Mouse (Mus musculus) kidney, adult 2 months (tissue): ENCODE measurements at regions not wholly inside any gene's neighbourhood (a gene's known extent, or its start where the extent isn't known, plus 50 kb on each side); places are given as distances from the start of the nearest gene placed in this dataset.
A peak's percentile ranks its signal among the peaks of the same experiment; 100 is the strongest.

ENCODE experiments used
- DNase-seq: peaks from one replicate; pipeline ENCODE4 v3.0.0; 2021
- H3K27ac ChIP-seq: fragments of 200-500 bp; 2 replicates; pipeline ENCODE4 v1.5.1; 2012; ENCODE audit warnings: low read depth, low read length, control low read depth, inconsistent platforms; ENCODE audit not compliant: insufficient read depth
- H3K27me3 ChIP-seq: fragments of 200-500 bp; replicated peaks from 2 replicates; pipeline ENCODE4 v1.6.1; 2012; ENCODE audit warnings: mild to moderate bottlenecking, moderate library complexity, low read length, inconsistent platforms; ENCODE audit not compliant: control insufficient read depth, insufficient read depth
- H3K36me3 ChIP-seq: fragments of 200-500 bp; 2 replicates; pipeline ENCODE4 v1.6.1; 2012; ENCODE audit warnings: mild to moderate bottlenecking, moderate library complexity, low read length, inconsistent platforms; ENCODE audit not compliant: control insufficient read depth, insufficient read depth
- H3K4me1 ChIP-seq: fragments of 200-500 bp; 2 replicates; pipeline ENCODE4 v1.6.1; 2011; ENCODE audit warnings: low read length; ENCODE audit not compliant: control insufficient read depth, insufficient read depth
- H3K4me3 ChIP-seq: fragments of 200-500 bp; 2 replicates; pipeline ENCODE4 v1.5.1; 2011; ENCODE audit warnings: mild to moderate bottlenecking, low read depth, low read length, control low read depth; ENCODE audit not compliant: insufficient read depth
- CTCF ChIP-seq: fragments of 200-500 bp; conservative IDR thresholded peaks from 2 replicates; pipeline ENCODE4 v1.5.1; 2011; ENCODE audit warnings: low read depth, mild to moderate bottlenecking, control low read depth, low read length, moderate library complexity, mixed read lengths; ENCODE audit not compliant: insufficient read depth, insufficient read length
- POLR2A ChIP-seq: fragments of 200-500 bp; IDR thresholded peaks from one replicate; pipeline ENCODE4 v1.6.1; 2011; ENCODE audit warnings: low read depth, low read length, control low read depth
- WGBS: fragments of 180-500 bp; shearing (Covaris S2); methylation state at CpG from one replicate; pipeline ENCODE4 v1.1.7; 2018; 5-methylcytosine and 5-hydroxymethylcytosine counted together

DNA sequence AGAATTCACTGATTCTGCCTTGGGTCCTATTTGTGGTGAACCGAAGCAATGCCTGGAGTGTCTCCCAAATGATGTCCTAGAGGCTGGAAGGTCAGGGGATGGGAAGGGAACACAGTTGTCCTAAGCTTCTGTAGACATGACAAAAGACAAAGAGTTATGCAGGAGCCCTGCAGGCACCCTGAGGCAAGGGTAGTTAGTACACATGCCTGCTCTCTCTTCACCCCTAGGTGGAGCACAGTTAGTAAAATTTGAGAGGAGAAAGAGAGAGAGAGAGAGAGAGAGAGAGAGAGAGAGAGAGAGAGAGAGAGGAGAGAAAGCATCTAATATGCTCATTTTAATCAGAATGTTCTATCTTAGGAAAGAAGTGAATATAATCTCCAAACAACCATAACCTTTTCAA lies 87.4 kb downstream of the Gm815 start:
- WGBS, result 69% methylated on average over 1 of the region's 1 CpGs
- H3K4me3 ChIP-seq, result no peak overlapping the region
- H3K27ac ChIP-seq, result no peak overlapping the region
- H3K36me3 ChIP-seq, result no peaks in the 10 kb centered on the region
- no peaks in the 10 kb centered on the region for H3K27me3 ChIP-seq
- no peak for DNase-seq
- no peak for TF ChIP-seq POLR2A
- TF ChIP-seq CTCF, result no peak; the same call in 1 of the 2 replicates
- no peaks in the 10 kb centered on the region for H3K4me1 ChIP-seq

DNA sequence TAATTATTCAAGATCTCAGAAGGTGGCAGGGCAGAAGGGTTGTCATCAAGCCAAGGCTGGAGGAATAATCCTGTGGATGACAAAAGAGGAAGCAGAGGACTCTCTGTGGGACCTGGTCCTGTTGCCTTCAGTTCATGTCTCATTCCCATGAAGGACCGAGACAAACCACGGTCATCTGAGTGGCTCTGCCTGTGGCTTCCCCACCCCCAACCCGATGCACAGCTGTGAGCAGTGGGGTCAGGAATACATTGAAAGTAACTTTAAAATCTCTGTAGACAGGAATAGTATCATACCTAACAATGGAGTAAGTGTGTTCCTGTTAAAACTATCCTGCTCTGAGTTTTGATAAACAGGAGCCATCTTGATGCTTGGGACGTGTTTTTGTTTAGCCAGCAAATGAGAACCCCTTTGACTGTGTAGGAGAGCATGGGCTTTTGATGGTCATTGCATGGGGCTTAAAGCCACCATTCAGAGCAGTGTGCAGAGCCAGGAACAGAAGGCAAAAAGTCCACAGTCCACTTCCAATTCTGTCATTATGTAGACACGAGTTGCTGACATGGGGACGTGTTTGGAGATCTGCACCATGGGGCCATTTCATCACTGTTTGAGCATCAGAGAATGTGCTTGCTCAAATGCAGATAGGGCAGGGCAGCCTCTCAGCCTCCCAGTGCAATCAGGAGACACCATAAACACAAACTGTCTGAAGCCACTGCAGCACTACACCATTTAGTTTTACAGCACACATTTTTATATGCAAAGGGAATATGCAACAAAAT lies 88.3 kb downstream of the Gm815 start:
- no peak overlapping the region for H3K27ac ChIP-seq
- H3K36me3 ChIP-seq, result no peaks in the 10 kb centered on the region
- H3K27me3 ChIP-seq, result no peaks in the 10 kb centered on the region
- no peak for TF ChIP-seq CTCF
- TF ChIP-seq POLR2A, result no peak
- WGBS, result 87% methylated on average over 6 of the region's 6 CpGs
- DNase-seq, result no peak
- H3K4me3 ChIP-seq, result no peak overlapping the region
- no peaks in the 10 kb centered on the region for H3K4me1 ChIP-seq

DNA sequence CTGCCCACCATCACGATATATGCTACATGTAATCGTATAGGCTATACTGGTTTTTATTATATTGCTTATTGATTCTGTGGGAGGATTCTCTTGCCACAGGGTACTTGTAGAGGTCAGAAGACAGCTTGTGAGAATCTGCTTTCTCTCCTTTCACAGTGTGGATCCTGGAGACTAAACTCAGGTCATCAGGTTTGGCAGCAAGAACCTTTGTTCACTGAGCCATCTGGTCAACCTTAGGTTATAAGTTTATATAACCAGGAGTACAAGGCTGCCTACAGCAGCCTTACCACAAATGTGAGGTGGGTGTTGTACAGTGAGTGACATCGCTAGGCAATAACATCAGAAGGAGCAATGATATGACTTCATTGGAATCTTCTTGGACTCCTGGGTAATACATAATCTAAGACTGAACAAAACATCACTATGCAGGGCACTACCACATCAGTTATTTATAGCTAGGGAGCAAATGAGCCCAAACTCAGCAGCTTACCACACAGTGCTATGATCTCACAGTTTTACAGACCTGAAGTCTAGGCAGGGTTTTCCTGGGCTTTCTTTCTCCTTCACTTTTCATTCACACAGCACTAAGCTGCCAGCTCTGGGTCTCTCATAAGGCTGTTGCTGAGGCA lies 89.0 kb downstream of the Gm815 start:
- no peaks in the 10 kb centered on the region for H3K36me3 ChIP-seq
- H3K27ac ChIP-seq, result no peak overlapping the region
- 96% methylated on average over 3 of the region's 3 CpGs for WGBS
- H3K27me3 ChIP-seq, result no peaks in the 10 kb centered on the region
- H3K4me1 ChIP-seq, result no peaks in the 10 kb centered on the region
- no peak for DNase-seq
- no peak overlapping the region for H3K4me3 ChIP-seq
- no peak for TF ChIP-seq CTCF
- no peak for TF ChIP-seq POLR2A

DNA sequence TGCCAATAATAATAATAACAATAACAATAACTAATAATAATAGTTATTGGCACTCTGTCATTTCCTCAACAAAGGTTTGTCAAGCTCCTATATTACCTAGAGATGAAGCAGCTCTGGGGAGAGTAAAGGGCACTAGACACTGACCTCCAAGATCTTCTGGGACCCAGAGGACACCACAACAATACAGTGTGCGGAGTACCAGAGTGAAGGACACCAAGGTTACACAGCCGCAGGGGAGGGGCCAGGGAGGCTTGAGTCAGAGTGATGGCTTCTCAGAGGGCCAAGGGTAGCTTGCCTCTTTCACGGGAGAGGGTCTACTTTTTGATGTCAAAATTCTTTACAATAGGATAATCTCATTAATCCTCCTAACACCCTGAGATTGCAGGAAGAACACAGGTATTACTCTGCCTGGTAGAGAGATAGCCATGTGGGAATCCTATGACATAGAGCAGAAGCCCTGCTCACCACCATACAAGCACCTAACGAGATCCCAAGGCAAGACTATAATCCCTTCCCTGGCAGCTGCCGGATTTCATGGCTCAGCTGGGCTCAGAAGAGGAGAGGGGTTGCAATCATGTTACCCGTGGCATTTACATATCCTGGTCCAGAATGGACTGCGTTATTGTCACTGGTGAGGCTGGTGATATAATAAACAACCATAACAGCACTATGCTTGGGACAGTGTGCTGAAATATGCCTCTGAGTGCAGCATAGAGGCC lies 91.1 kb downstream of the Gm815 start:
- no peaks in the 10 kb centered on the region for H3K36me3 ChIP-seq
- H3K4me3 ChIP-seq, result no peak overlapping the region
- H3K27ac ChIP-seq, result no peak overlapping the region
- DNase-seq, result no peak
- 91% methylated on average over 7 of the region's 7 CpGs for WGBS
- no peaks in the 10 kb centered on the region for H3K27me3 ChIP-seq
- TF ChIP-seq POLR2A, result no peak
- no peak for TF ChIP-seq CTCF
- H3K4me1 ChIP-seq, result no peaks in the 10 kb centered on the region

DNA sequence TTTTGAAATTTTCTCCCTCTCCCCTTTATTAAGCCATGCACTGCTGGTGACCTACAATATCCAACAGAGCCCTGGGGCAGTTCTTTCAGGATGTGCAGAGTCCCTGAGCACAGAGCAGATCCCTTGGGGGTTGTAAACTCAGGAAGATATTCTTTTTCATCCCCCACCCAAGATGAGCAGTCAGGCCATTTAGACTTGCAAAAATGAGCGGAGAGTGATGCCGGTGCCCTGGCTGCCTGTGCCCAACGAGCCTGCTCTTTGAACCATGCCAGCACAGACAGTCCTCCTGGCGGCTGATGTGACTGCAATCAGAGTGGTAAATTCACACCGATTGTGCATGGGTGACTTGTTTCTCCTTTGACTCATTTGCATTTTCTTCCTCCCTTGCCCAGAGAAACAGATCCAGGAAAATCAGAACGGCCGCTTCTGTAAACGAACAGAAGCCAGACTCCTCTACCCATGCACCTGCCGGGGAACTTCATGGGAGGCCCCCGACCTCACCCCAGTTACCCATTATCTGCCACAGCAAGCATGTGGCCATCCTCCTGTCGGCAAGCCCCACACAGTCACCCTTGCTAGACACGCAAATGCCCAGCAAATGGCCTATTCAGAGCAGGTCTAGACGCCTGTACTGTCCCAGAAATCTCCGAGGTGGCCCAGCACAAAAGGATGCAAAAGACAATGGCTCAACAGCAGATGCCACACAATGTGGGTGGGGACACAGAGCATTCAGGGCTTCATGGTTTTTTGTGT lies 92.4 kb downstream of the Gm815 start:
- Histone ChIP-seq H3K36me3 (no peaks in the 10 kb centered on the region), H3K27ac (no peak overlapping the region), H3K4me3 (no peak overlapping the region), H3K4me1 (no peaks in the 10 kb centered on the region), H3K27me3 (no peaks in the 10 kb centered on the region)
- peak; percentile 51 for DNase-seq
- no peak; the same call in 1 of the 2 replicates for TF ChIP-seq CTCF
- no peak for TF ChIP-seq POLR2A
- 38% methylated on average over 14 of the region's 14 CpGs for WGBS

DNA sequence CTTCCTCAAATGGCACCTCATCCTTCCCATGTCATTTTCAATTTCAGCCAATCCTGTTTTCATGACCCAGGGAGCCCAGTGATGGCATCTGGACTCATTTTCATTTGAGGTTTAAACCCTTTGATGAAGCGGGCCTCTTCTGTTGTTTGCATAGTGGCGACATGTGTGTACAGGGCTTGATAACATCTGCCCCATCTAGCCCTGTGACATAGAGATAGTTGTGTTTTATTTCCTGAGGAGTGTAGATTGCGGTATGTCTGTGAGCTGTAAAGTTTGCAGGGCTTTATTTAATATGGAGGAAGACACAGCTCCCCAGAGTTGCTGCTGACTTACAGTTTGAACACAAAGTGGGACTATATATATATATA lies 92.9 kb downstream of the Gm815 start:
- Histone ChIP-seq H3K27me3 (no peaks in the 10 kb centered on the region), H3K27ac (no peak overlapping the region), H3K4me1 (no peaks in the 10 kb centered on the region), H3K36me3 (no peaks in the 10 kb centered on the region), H3K4me3 (no peak overlapping the region)
- DNase-seq, result no peak
- TF ChIP-seq POLR2A, result no peak
- TF ChIP-seq CTCF, result no peak
- WGBS, result 90% methylated on average over 3 of the region's 3 CpGs
